18 mouse cellular contexts compared by ENCODE assay signal in the genomic region with DNA sequence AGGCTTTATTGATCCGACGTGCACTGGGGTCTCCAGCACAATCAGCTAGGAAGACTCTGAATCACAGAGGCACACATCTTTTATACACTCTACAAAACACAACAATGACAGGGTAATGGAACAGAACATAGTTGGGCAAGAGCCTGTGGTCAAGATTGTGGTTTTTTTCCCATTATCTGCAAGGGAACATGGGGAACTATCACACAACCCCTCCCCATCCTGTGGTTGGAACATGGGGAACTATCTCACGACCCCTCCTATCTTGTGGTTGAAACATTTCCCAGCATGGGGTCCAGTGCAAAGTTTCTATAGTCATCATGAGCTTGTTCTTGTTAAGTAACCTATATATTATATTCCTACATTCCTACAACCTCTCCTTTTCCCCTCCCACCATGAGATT.
"Had no signal": no experiment of that assay in that cellular context is flagged by ENCODE, and none has a peak within 500 bp of the region (broad histone marks: within the 10 kb centered on the region; RNA-seq: fewer than 3 reads in every experiment).

No protein-coding gene starts in this region.

- H3K27me3 ChIP-seq: liver, embryonic 13.5 days; megakaryocyte, embryonic 14.5 days; midbrain, embryonic 13.5 days had no signal

- DNase-seq: kidney, adult 18-20 months; kidney, adult 9 months; kidney, postnatal 14 days; kidney, postnatal 4 days; layer of hippocampus, adult 9-11 months; liver, embryonic 13.5 days; lung, adult 2 months; lung, postnatal 14 days; lung, postnatal 4 days; thymus, adult 2 months; thymus, postnatal 14 days; thymus, postnatal 4 days had no signal

- H3K9me3 ChIP-seq: liver, embryonic 13.5 days; midbrain, embryonic 10.5 days; midbrain, embryonic 13.5 days had no signal

- H3K36me3 ChIP-seq: liver, embryonic 13.5 days; midbrain, embryonic 10.5 days; midbrain, embryonic 13.5 days had no signal

- ATAC-seq: midbrain, embryonic 13.5 days had no signal

- H3K4me3 ChIP-seq: layer of hippocampus, adult 2 months; left cerebral cortex, adult 2 months; liver, embryonic 13.5 days; megakaryocyte, embryonic 14.5 days; midbrain, embryonic 10.5 days; midbrain, embryonic 13.5 days had no signal

- H3K4me1 ChIP-seq: liver, embryonic 13.5 days; megakaryocyte, embryonic 14.5 days; midbrain, embryonic 10.5 days; midbrain, embryonic 13.5 days had no signal

- H3K9ac ChIP-seq: liver, embryonic 13.5 days; midbrain, embryonic 13.5 days had no signal

- H3K27ac ChIP-seq: layer of hippocampus, adult 2 months; left cerebral cortex, adult 2 months; liver, embryonic 13.5 days; midbrain, embryonic 10.5 days; midbrain, embryonic 13.5 days; stomach, postnatal 0 days had no signal

- H3K4me2 ChIP-seq: liver, embryonic 13.5 days; midbrain, embryonic 13.5 days had no signal
